17 mouse cellular contexts compared by ENCODE assay signal in the genomic region with DNA sequence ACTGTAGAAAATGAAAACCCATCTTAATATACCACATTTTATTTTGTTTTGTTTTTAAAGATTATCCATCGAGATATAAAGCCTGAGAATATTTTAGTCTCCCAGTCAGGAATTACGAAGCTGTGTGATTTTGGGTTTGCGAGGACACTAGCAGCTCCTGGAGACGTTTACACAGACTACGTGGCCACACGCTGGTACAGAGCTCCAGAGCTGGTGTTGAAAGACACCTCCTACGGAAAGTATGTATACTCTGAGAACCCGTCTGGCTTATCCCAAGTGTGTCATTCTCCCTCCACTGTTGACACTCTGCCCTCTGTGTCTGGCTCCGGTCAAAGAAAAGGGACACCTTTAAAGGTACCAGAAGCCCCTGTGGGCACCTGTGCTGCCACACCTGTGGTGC.
"Had no signal": no experiment of that assay in that cellular context is flagged by ENCODE, and none has a peak within 500 bp of the region (broad histone marks: within the 10 kb centered on the region; RNA-seq: fewer than 3 reads in every experiment).

No protein-coding gene starts in this region.

- ATAC-seq: hindbrain, postnatal 0 days; intestine, embryonic 16.5 days; liver, embryonic 12.5 days had no signal

- DNase-seq: gastrocnemius, postnatal 14 days; gastrocnemius, postnatal 36 days; heart, adult 11 months; heart, adult 2 months; heart, postnatal 14 days; heart, postnatal 36 days; kidney, adult 11 months; kidney, adult 2 months; kidney, adult 9 months; kidney, postnatal 14 days; kidney, postnatal 36 days; layer of hippocampus, adult 9-11 months; layer of hippocampus, postnatal 36 days; left cerebral cortex, postnatal 4 days had no signal
